Mouse (Mus musculus): ENCODE results near the gene Zcchc4. TPM values are rescaled to one million over a fixed set of nuclear protein-coding genes. Genes with fewer than 3 reads are reported as not detected.

Gene Zcchc4
- 14.1 to 17.8 TPM (median 14.7 TPM) in 4 replicates for total RNA-seq (2023; ENCODE audit: inconsistent age)

GRCm38 (mm10) chr5:52775237-52775636, at the start of gene Zcchc4:
TSS of gene Zcchc4 (plus strand) at chr5:52775409.

GRCm38 (mm10) chr5:52741391-52742111, 33.7 kb upstream of the Zcchc4 start, which contains the start of gene Pi4k2b:
TSS of gene Pi4k2b (plus strand) at chr5:52741574.

GRCm38 (mm10) chr5:52833761-52834274, 58.6 kb downstream of the Zcchc4 start, which contains the start of gene Anapc4:
TSS of gene Anapc4 (plus strand) at chr5:52834012.

Other genes with a start within 250 kb of the Zcchc4 start
- gene Lgi2, start 208.9 kb upstream of the Zcchc4 start, total RNA-seq (2023; ENCODE audit: inconsistent age): not detected in 4 replicates
- 13.9 to 19.0 TPM (median 16.6 TPM) in 4 replicates for gene Sepsecs, start 105.7 kb upstream of the Zcchc4 start, total RNA-seq (2023; ENCODE audit: inconsistent age)
- gene Pi4k2b, start 33.8 kb upstream of the Zcchc4 start, total RNA-seq (2023; ENCODE audit: inconsistent age): 12.9 to 17.5 TPM (median 14.9 TPM) in 4 replicates
- gene Anapc4, start 58.6 kb downstream of the Zcchc4 start, total RNA-seq (2023; ENCODE audit: inconsistent age): 57.8 to 63.0 TPM (median 60.1 TPM) in 4 replicates

All from B cell, adult (primary cell).